27 mouse cellular contexts compared by ENCODE assay signal in genomic region chr2:154532888-154533287, GRCm38 (mm10). TPM values are rescaled to one million over a fixed set of nuclear protein-coding genes. Genes with fewer than 3 reads are reported as not detected.
DNase-seq lines count a peak whose midpoint lies in the region; ATAC-seq and TF ChIP-seq lines count a peak whose summit lies in the region.
"Had no signal": no experiment of that assay in that cellular context is flagged by ENCODE, and none has a peak within 500 bp of the region (broad histone marks: within the 10 kb centered on the region; RNA-seq: fewer than 3 reads in every experiment).

No protein-coding gene starts in this region.

- WGBS in forebrain, postnatal 0 days = 17% methylated on average over 3 of the region's 3 CpGs

- no peak for TF ChIP-seq CTCF in forebrain, postnatal 0 days (IDR thresholded peaks at IDR 0.05; ENCODE audit: low read depth)

- H3K9me3 ChIP-seq in forebrain, postnatal 0 days (ENCODE audit: low read length) = no peaks in the 10 kb centered on the region
- H3K9me3 ChIP-seq: embryonic facial prominence, embryonic 12.5 days; heart, embryonic 15.5 days; intestine, embryonic 15.5 days; kidney, embryonic 15.5 days; limb, embryonic 12.5 days; liver, embryonic 12.5 days had no signal

- 0 out of 2 replicates have a peak, but pooled peaks have one; percentile 14 for ATAC-seq in frontal cortex, adult (ENCODE audit: low TSS enrichment)
- ATAC-seq in forebrain, postnatal 0 days = peak; percentile 42; the same call in 1 of the 2 replicates
- ATAC-seq: CD4-positive, CD25-positive, alpha-beta regulatory T cell, adult 4 months; intestine, embryonic 15.5 days; liver, embryonic 12.5 days had no signal

- H3K4me1 ChIP-seq in forebrain, postnatal 0 days (ENCODE audit: insufficient read depth) = 0 out of 2 replicates have a peak, but pooled peaks cover 3% of the 10 kb centered on the region
- H3K4me1 ChIP-seq: embryonic facial prominence, embryonic 12.5 days; intestine, embryonic 15.5 days; kidney, embryonic 15.5 days; limb, embryonic 12.5 days had no signal

- no peak for DNase-seq in frontal cortex, postnatal 10 days (ENCODE audit: low spot score in 2 of 2)
- peak; percentile 32 for DNase-seq in retina, postnatal 1 day
- no peak for DNase-seq in retina, embryonic 14.5 days (ENCODE audit: low spot score)
- DNase-seq in forebrain, postnatal 0 days = peak; percentile 48
- no peak for DNase-seq in natural killer cell, adult 2 months (ENCODE audit: low spot score in 2 of 2)
- DNase-seq in testis, postnatal 14 days (ENCODE audit: low spot score) = no peak
- DNase-seq: adrenal gland, adult 2 months; cerebellum, adult 9-11 months; gastrocnemius, postnatal 25 days; kidney, postnatal 4 days; layer of hippocampus, adult 9-11 months; lung, adult 2 months; thymus, postnatal 25 days had no signal

- H3K4me2 ChIP-seq in forebrain, postnatal 0 days (ENCODE audit: low read depth) = no peak overlapping the region
- H3K4me2 ChIP-seq: embryonic facial prominence, embryonic 12.5 days; heart, embryonic 15.5 days; intestine, embryonic 15.5 days; kidney, embryonic 15.5 days; limb, embryonic 12.5 days; liver, embryonic 12.5 days had no signal

- no peak overlapping the region for H3K9ac ChIP-seq in forebrain, postnatal 0 days
- H3K9ac ChIP-seq: embryonic facial prominence, embryonic 12.5 days; heart, embryonic 15.5 days; intestine, embryonic 15.5 days; kidney, embryonic 15.5 days; limb, embryonic 12.5 days; liver, embryonic 12.5 days had no signal

- H3K36me3 ChIP-seq in forebrain, postnatal 0 days (ENCODE audit: insufficient read depth) = peaks cover 48% of the 10 kb centered on the region

- peak overlapping the region; percentile 16; the same call in 1 of the 2 replicates for H3K27ac ChIP-seq in forebrain, postnatal 0 days (ENCODE audit: low read depth, low read length)
- H3K27ac ChIP-seq: embryonic facial prominence, embryonic 12.5 days; heart, embryonic 15.5 days; intestine, embryonic 15.5 days; kidney, embryonic 15.5 days; limb, embryonic 12.5 days; liver, embryonic 12.5 days had no signal

- H3K27me3 ChIP-seq in forebrain, postnatal 0 days (ENCODE audit: insufficient read depth, low read length) = no peaks in the 10 kb centered on the region
- H3K27me3 ChIP-seq: embryonic facial prominence, embryonic 12.5 days; heart, embryonic 15.5 days; intestine, embryonic 15.5 days; kidney, embryonic 15.5 days; limb, embryonic 12.5 days; liver, embryonic 12.5 days had no signal

- H3K4me3 ChIP-seq in forebrain, postnatal 0 days (ENCODE audit: low read depth, low read length) = no peak overlapping the region
- H3K4me3 ChIP-seq: embryonic facial prominence, embryonic 12.5 days; erythroblast, embryonic 14.5 days; heart, embryonic 15.5 days; intestine, embryonic 15.5 days; kidney, embryonic 15.5 days; limb, embryonic 12.5 days; liver, embryonic 12.5 days had no signal

RNA-seq across cellular contexts. Expression of gene 1700003F12Rik, which starts 14.0 kb away (rescaled TPM):
- total RNA-seq in forebrain, postnatal 0 days (2014; rRNA removed) = 1.7 and 6.4 TPM in 2 replicates
- polyA plus RNA-seq in forebrain, postnatal 0 days (2015; fragmentation: Nextera tagmentation; extraction: Ambion mirVana) = 2.8 and 3.2 TPM in 2 replicates
- total RNA-seq: adrenal gland, adult 2 months; gastrocnemius, postnatal 25 days; heart, adult 8-10 months; hematopoietic stem cell, adult 5-6 weeks had no signal
- polyA plus RNA-seq: CD4-positive, CD25-positive, alpha-beta regulatory T cell, adult 4 months; erythroblast, embryonic 14.5 days; lung, adult 2 months had no signal

RNA-seq across cellular contexts. Expression of gene Actl10, which starts 18.7 kb away (rescaled TPM):
- 0.15 and 0.48 TPM in 2 replicates for total RNA-seq in forebrain, postnatal 0 days (2014; rRNA removed)
- polyA plus RNA-seq in forebrain, postnatal 0 days (2015; fragmentation: Nextera tagmentation; extraction: Ambion mirVana) = 0.13 TPM in 1 of 2 replicates, not detected in the other
- total RNA-seq: adrenal gland, adult 2 months; gastrocnemius, postnatal 25 days; heart, adult 8-10 months; hematopoietic stem cell, adult 5-6 weeks; left cerebral cortex, postnatal 10 days had no signal
- polyA plus RNA-seq: adrenal gland, adult 2 months; CD4-positive, CD25-positive, alpha-beta regulatory T cell, adult 4 months; cortical plate, adult 2 months; small intestine, adult 2 months had no signal

RNA-seq across cellular contexts. Expression of gene Necab3, which starts 25.8 kb away (rescaled TPM):
- total RNA-seq in forebrain, postnatal 0 days (2014; rRNA removed) = 14.5 and 16.3 TPM in 2 replicates
- polyA plus RNA-seq in forebrain, postnatal 0 days (2015; fragmentation: Nextera tagmentation; extraction: Ambion mirVana) = 14.7 and 17.2 TPM in 2 replicates

RNA-seq across cellular contexts. Expression of gene E2f1, which starts 36.8 kb away (rescaled TPM):
- total RNA-seq in forebrain, postnatal 0 days (2014; rRNA removed) = 2.8 and 3.0 TPM in 2 replicates
- 4.7 and 4.9 TPM in 2 replicates for polyA plus RNA-seq in forebrain, postnatal 0 days (2015; fragmentation: Nextera tagmentation; extraction: Ambion mirVana)

Comparison
In these comparisons a context has a peak if more than half of its experiments do, and no peak if none do; other contexts are left out.
1. DNase-seq: peak in retina, postnatal 1 day (single experiment) and forebrain, postnatal 0 days (single experiment); none in frontal cortex, postnatal 10 days (0 of 2), retina, embryonic 14.5 days (single experiment), natural killer cell, adult 2 months (0 of 2) and testis, postnatal 14 days (single experiment).